Mouse (Mus musculus) G1E (cell line): ENCODE data around the gene Ipcef1.

Experiments used
- CTCF ChIP-seq: IDR thresholded peaks from 2 replicates; pipeline ENCODE4 v1.5.1; 2012; ENCODE audit warnings: low read depth, low read length, inconsistent platforms, mixed read lengths
- GATA1 ChIP-seq: IDR thresholded peaks from 2 replicates; pipeline ENCODE4 v1.6.1; 2012; ENCODE audit warnings: borderline replicate concordance, low read length, inconsistent platforms, mixed read lengths
- TAL1 ChIP-seq: conservative IDR thresholded peaks from 2 replicates; pipeline ENCODE4 v1.6.1; 2012; ENCODE audit warnings: low read depth, low read length, inconsistent platforms, mixed read lengths

DNA sequence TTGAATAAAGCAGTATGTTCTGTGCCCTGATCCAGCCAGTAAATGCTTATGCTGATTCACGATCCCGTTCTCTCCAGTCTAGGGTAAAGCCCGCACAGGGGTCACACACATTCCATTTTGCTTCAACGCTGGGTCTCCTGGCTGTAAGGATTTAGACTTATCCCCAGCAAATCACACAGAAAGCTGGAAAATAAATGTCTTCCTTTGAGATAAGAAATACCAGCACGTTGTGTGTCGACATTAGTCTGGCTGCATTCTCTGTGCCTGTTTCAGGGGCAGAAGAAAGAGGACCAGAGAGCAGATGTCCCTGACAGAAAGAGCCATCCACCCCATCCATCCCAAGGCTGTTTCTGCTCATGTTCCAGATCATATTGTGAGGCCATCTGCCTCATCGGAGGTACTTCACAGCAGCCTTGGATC is 25.1 kb upstream of the Ipcef1 start:
- TF ChIP-seq GATA1 (no peak), CTCF (no peak), TAL1 (no peak)
